ENCODE assay signal across 21 mouse cellular contexts in genomic region chr16:45758726-45759269, GRCm38 (mm10). TPM values are rescaled to one million over a fixed set of nuclear protein-coding genes. Genes with fewer than 3 reads are reported as not detected.
DNase-seq lines count a peak whose midpoint lies in the region; ATAC-seq and TF ChIP-seq lines count a peak whose summit lies in the region.
"Had no signal": no experiment of that assay in that cellular context is flagged by ENCODE, and none has a peak within 500 bp of the region (broad histone marks: within the 10 kb centered on the region; RNA-seq: fewer than 3 reads in every experiment).

No protein-coding gene starts in this region.

- TF ChIP-seq CTCF in heart, postnatal 0 days (IDR thresholded peaks at IDR 0.05; ENCODE audit: low read depth): no peak
- TF ChIP-seq CTCF in cerebellum, adult 2 months (IDR thresholded peaks at IDR 0.05; ENCODE audit: borderline replicate concordance, insufficient read depth, low read depth, low read length): no peak

- no peaks in the 10 kb centered on the region for H3K27me3 ChIP-seq in heart, embryonic 10.5 days (ENCODE audit: insufficient read depth, poor library complexity, severe bottlenecking)
- no peaks in the 10 kb centered on the region for H3K27me3 ChIP-seq in heart, postnatal 0 days (ENCODE audit: control insufficient read depth, insufficient read depth, low read length)
- no peaks in the 10 kb centered on the region for H3K27me3 ChIP-seq in cerebellum, adult 2 months (ENCODE audit: control insufficient read depth, insufficient read depth, low read length)

- H3K4me1 ChIP-seq in heart, embryonic 10.5 days: peaks cover 12% of the 10 kb centered on the region
- no peaks in the 10 kb centered on the region for H3K4me1 ChIP-seq in heart, postnatal 0 days (ENCODE audit: control insufficient read depth, insufficient read depth)
- no peaks in the 10 kb centered on the region for H3K4me1 ChIP-seq in cerebellum, adult 2 months (ENCODE audit: control insufficient read depth, insufficient read depth, low read length)
- H3K4me1 ChIP-seq: embryonic facial prominence, embryonic 10.5 days had no signal

- H3K9me3 ChIP-seq in heart, embryonic 10.5 days: no peaks in the 10 kb centered on the region
- H3K9me3 ChIP-seq in heart, postnatal 0 days (replicated peaks; ENCODE audit: control insufficient read depth, low read length): no peaks in the 10 kb centered on the region
- H3K9me3 ChIP-seq: embryonic facial prominence, embryonic 10.5 days; G1E had no signal

- WGBS in heart, embryonic 10.5 days: 87% methylated on average over 9 of the region's 9 CpGs
- 65% methylated on average over 9 of the region's 9 CpGs for WGBS in heart, postnatal 0 days
- 80% methylated on average over 9 of the region's 9 CpGs for WGBS in cerebellum, adult 2 months

- TF ChIP-seq POLR2A in cerebellum, adult 2 months (IDR thresholded peaks at IDR 0.05; ENCODE audit: borderline replicate concordance, insufficient read depth, low read length): no peak

- no peak overlapping the region for H3K4me2 ChIP-seq in heart, postnatal 0 days (ENCODE audit: low read depth, low read length)
- H3K4me2 ChIP-seq: hindbrain, embryonic 14.5 days had no signal

- H3K9ac ChIP-seq in heart, postnatal 0 days (replicated peaks; ENCODE audit: low read depth, low read length): no peak overlapping the region
- H3K9ac ChIP-seq: hindbrain, embryonic 14.5 days had no signal

- peak; percentile 41 for ATAC-seq in activated CD4-positive, CD25-positive, alpha-beta regulatory T cell, adult 4 months
- ATAC-seq in heart, postnatal 0 days (ENCODE audit: insufficient read depth, low read depth): no peak
- ATAC-seq: intestine, embryonic 16.5 days; midbrain, embryonic 16.5 days had no signal

- TF ChIP-seq EP300 in heart, postnatal 0 days (IDR thresholded peaks at IDR 0.05; ENCODE audit: low read depth): no peak

- peak overlapping the region; percentile 6; the same call in 1 of the 2 replicates for H3K27ac ChIP-seq in heart, embryonic 10.5 days
- H3K27ac ChIP-seq in heart, postnatal 0 days (ENCODE audit: low read depth): peak overlapping the region; percentile 48
- no peak overlapping the region for H3K27ac ChIP-seq in cerebellum, adult 2 months (ENCODE audit: insufficient read depth, low read length)
- H3K27ac ChIP-seq: embryonic facial prominence, embryonic 10.5 days had no signal

- peaks cover 26% of the 10 kb centered on the region; the same call in 1 of the 2 replicates for H3K36me3 ChIP-seq in heart, embryonic 10.5 days
- peaks cover 55% of the 10 kb centered on the region for H3K36me3 ChIP-seq in heart, postnatal 0 days (replicated peaks; ENCODE audit: control insufficient read depth, insufficient read depth, low read length)
- H3K36me3 ChIP-seq: G1E had no signal

- no peak for DNase-seq in heart, embryonic 10.5 days (ENCODE audit: low spot score)
- no peak for DNase-seq in heart, postnatal 4 days
- peak; percentile 29 to 46 for DNase-seq in kidney, postnatal 36 days
- no peak for DNase-seq in kidney, postnatal 10 days
- DNase-seq in heart, postnatal 0 days (ENCODE audit: low spot score): no peak
- no peak for DNase-seq in cerebellum, adult 2 months
- DNase-seq: adrenal gland, postnatal 36 days; cerebellum, adult 8-10 months; left cerebral cortex, postnatal 4 days; liver; lung, adult 18-20 months; lung, postnatal 36 days; right cerebral cortex, postnatal 14 days; thymus, postnatal 36 days had no signal

- H3K4me3 ChIP-seq in heart, embryonic 10.5 days: no peak overlapping the region
- H3K4me3 ChIP-seq in heart, postnatal 0 days (ENCODE audit: low read depth, low read length): no peak overlapping the region
- H3K4me3 ChIP-seq in cerebellum, adult 2 months (replicated peaks; ENCODE audit: insufficient read depth, low read depth, low read length): no peak overlapping the region
- H3K4me3 ChIP-seq: embryonic facial prominence, embryonic 10.5 days had no signal

RNA-seq across cellular contexts. Expression of gene Abhd10, which starts 16.0 kb away (rescaled TPM):
- 31.4 and 34.1 TPM in 2 replicates for polyA plus RNA-seq in heart, embryonic 10.5 days (2016; fragmentation: Nextera tagmentation; extraction: Ambion mirVana)
- total RNA-seq in heart, postnatal 4 days (2021): 10 to 100 TPM; 23.1 to 26.9 TPM
- 10 to 100 TPM in 1 of 2 experiments, 1 to 10 TPM in 1; 9.7 to 24.1 TPM for polyA plus RNA-seq in activated CD4-positive, CD25-positive, alpha-beta regulatory T cell, adult 4 months (2017; shearing (Covaris generic))
- 8.7 and 10.4 TPM in 2 replicates for total RNA-seq in heart, postnatal 0 days (2014; rRNA removed; ENCODE audit: low replicate concordance)
- 30.8 and 32.8 TPM in 2 replicates for polyA plus RNA-seq in heart, postnatal 0 days (2015; fragmentation: Nextera tagmentation; extraction: Ambion mirVana)
- 37.3 and 41.0 TPM in 2 replicates for polyA plus RNA-seq in cerebellum, adult 2 months (2012; rRNA removed)

RNA-seq across cellular contexts. Expression of gene Tagln3, which starts 34.4 kb away (rescaled TPM):
- 23.3 and 24.1 TPM in 2 replicates for polyA plus RNA-seq in heart, embryonic 10.5 days (2016; fragmentation: Nextera tagmentation; extraction: Ambion mirVana)
- total RNA-seq in heart, postnatal 4 days (2021): under 1 TPM; 0.43 to 0.57 TPM
- polyA plus RNA-seq in activated CD4-positive, CD25-positive, alpha-beta regulatory T cell, adult 4 months (2017; shearing (Covaris generic)): not detected
- total RNA-seq in heart, postnatal 0 days (2014; rRNA removed; ENCODE audit: low replicate concordance): 1.3 TPM in 1 of 2 replicates, not detected in the other
- polyA plus RNA-seq in heart, postnatal 0 days (2015; fragmentation: Nextera tagmentation; extraction: Ambion mirVana): 0.57 and 0.82 TPM in 2 replicates
- 808 and 848 TPM in 2 replicates for polyA plus RNA-seq in cerebellum, adult 2 months (2012; rRNA removed)
- total RNA-seq: G1E; megakaryocyte-erythroid progenitor cell, adult 5-6 weeks had no signal
- polyA plus RNA-seq: G1E had no signal

Comparison
In these comparisons a context has a peak if more than half of its experiments do, and no peak if none do; other contexts are left out.
1. DNase-seq: peak in kidney, postnatal 36 days (2 of 2); none in heart, embryonic 10.5 days (single experiment), heart, postnatal 4 days (single experiment), kidney, postnatal 10 days (single experiment), heart, postnatal 0 days (single experiment) and cerebellum, adult 2 months (0 of 2).
2. RNA of gene Tagln3, which starts 34.4 kb away (polyA plus RNA-seq): 808 to 848 TPM in cerebellum, adult 2 months; 23.3 to 24.1 TPM in heart, embryonic 10.5 days, 0.57 to 0.82 TPM in heart, postnatal 0 days and not detected in activated CD4-positive, CD25-positive, alpha-beta regulatory T cell, adult 4 months; every median in the first group is over 10 times any median in the second.